Mouse (Mus musculus): ENCODE measurements at regions not wholly inside any gene's neighbourhood (a gene's known extent, or its start where the extent isn't known, plus 50 kb on each side); places are given as distances from the start of the nearest gene placed in this dataset.

DNA sequence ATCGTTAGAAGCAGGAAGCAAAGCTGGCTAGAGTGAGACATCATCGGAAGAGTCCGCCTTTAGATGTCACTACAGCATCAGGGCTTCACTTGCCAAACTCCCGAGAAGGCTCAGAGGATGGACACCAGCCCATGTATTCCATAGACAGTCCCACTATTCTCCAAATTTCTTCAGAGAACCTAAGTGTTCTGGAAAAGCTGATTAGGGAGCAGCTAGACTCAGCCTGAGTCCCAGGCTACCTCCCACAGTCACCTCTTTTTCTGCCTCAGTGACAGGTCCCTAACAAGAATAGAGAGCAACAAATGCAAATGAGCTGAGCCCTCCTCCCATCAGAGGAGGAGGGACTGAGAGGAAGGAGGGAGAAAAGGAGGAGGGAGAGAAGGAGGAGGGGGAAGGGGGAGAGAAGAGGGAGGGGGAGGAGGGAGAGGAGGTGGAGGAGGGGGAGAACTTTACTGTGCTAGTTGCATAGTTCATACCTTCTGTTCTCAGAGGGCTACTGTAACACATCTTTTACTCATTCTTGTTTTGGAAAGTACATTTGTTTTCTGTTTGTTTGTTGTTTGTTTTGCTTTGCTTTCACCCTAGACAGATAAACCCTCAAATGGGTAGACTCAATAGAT, 465.8 kb downstream of the Tmem182 start:
- DNase-seq (ENCODE audit: low read depth) = peak; percentile 92
- no peak for TF ChIP-seq POLR2A (IDR thresholded peaks at IDR 0.05; ENCODE audit: borderline replicate concordance, extremely low read depth, insufficient read depth, insufficient read length, poor library complexity, severe bottlenecking)
- TF ChIP-seq CTCF (IDR thresholded peaks at IDR 0.05; ENCODE audit: borderline replicate concordance, extremely low read depth, insufficient read depth, insufficient read length) = peak; percentile 54; the same call in 1 of the 2 replicates

DNA sequence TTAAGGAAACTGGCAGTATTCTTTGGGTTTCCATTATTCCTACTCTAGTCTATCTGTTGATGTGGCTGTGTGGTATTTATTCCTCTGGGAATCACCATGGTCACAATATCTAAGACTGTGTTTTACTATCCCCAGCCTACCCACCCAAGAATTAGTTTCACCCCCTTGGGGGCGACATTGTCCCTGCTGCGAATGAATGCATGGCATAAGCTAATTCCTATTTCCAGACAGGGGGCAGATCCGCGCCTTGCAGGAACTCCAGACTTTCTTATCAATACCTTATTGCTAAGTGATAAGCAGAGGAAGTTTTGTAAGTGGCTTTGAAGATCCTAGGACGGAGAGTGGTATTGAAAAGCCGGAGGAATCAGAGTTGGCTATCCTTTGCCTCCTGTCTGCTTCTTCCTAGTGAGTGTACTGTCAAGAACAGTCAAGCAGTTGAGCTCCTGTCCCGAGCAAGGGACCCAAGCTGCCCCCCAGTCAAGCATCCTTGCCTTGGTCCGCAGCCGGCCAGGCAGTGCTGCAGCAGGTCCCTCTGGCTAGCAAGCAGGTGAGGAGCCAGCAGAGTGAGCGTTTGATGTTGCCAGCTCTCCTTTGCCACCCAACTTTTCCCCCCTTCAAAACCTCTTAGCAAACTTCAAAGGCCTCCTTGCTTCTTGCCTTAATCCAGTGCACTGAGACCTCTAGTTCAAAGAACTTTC, 469.3 kb downstream of the Tmem182 start:
- TF ChIP-seq CTCF (IDR thresholded peaks at IDR 0.05; ENCODE audit: borderline replicate concordance, extremely low read depth, insufficient read depth, insufficient read length) = peak; percentile 47; the same call in 1 of the 2 replicates
- TF ChIP-seq POLR2A (IDR thresholded peaks at IDR 0.05; ENCODE audit: borderline replicate concordance, extremely low read depth, insufficient read depth, insufficient read length, poor library complexity, severe bottlenecking) = no peak
- DNase-seq (ENCODE audit: low read depth) = peak; percentile 84

DNA sequence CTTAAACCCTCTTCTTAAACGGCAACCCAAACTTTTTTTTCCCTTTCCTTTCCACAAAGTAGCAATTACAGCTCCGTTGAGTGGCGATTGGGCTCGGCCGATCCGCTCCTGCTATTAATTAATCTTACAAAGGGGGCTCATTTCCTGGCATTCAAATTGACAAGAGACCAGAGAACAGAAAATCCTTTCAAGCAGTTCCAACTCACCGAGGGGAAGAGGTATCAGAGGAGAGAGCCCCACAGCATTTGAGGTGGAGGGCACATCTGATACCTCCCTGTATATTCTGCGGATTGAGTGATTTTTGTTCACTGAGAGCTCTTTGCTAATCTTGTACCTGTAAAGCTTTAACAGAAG, 469.8 kb downstream of the Tmem182 start:
- TF ChIP-seq CTCF (IDR thresholded peaks at IDR 0.05; ENCODE audit: borderline replicate concordance, extremely low read depth, insufficient read depth, insufficient read length) = no peak
- TF ChIP-seq POLR2A (IDR thresholded peaks at IDR 0.05; ENCODE audit: borderline replicate concordance, extremely low read depth, insufficient read depth, insufficient read length, poor library complexity, severe bottlenecking) = no peak
- peak; percentile 93 for DNase-seq (ENCODE audit: low read depth)

DNA sequence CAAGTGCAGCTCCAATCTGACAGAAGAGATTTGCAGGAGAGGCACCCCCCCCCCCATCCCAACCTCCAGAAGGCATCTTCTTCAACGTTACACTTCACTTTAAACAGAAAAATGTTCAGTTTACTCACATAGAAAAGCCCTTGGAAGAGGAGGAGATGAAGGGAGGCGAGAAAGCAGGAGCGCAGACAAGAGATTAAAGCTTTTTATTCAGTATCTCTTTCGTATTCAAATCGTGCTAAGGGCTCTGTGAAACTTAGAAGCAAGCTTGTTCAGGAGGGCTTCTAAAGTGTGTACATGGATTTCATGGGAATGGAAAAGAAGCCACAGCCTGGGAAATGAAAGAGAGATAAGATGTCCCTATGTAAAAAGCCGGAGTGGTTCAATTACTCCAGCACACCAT, 470.2 kb downstream of the Tmem182 start:
- DNase-seq (ENCODE audit: low read depth) = peak; percentile 78
- TF ChIP-seq POLR2A (IDR thresholded peaks at IDR 0.05; ENCODE audit: borderline replicate concordance, extremely low read depth, insufficient read depth, insufficient read length, poor library complexity, severe bottlenecking) = no peak

DNA sequence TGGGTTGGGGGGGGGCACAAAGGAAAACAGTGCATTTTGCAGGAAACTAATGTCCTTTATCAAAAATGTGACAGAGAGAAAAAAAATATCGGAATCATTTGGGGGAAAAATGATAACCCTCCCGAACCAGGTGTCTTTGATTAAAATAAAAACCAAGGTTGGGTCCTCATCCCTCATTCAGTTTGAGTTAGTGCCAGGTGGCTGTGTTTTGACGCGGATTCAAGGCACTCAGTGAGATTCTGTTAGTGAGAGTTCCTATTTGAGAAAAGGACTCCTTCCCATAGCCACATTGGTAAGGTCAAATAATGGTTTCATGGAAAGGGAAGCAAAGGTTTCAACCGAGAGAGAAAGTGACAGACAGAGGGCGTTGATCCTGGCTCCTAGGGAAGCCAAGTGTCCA, 470.9 kb downstream of the Tmem182 start:
- DNase-seq (ENCODE audit: low read depth) = no peak
- TF ChIP-seq POLR2A (IDR thresholded peaks at IDR 0.05; ENCODE audit: borderline replicate concordance, extremely low read depth, insufficient read depth, insufficient read length, poor library complexity, severe bottlenecking) (no peak), CTCF (IDR thresholded peaks at IDR 0.05; ENCODE audit: borderline replicate concordance, extremely low read depth, insufficient read depth, insufficient read length) (no peak)

DNA sequence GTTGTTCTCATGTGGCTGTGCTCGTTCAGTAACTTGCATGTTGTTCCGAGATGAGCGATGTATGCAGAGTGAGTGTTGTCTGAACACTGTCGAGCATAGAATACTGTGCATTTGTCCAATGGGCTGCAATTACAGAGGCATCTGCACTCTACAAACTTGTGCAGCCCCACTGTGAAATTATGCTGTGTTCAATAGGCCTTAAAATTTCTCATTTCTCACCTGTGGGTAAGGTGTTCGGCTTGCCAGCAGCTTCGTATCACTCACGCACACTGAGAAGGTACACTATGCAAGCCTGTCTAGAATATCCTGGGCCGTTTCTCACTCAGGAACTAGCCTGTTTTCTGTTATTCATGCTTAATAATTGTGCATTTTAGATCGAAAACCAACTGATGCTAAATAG, 479.8 kb downstream of the Tmem182 start:
- no peak for TF ChIP-seq CTCF (IDR thresholded peaks at IDR 0.05; ENCODE audit: borderline replicate concordance, extremely low read depth, insufficient read depth, insufficient read length)

DNA sequence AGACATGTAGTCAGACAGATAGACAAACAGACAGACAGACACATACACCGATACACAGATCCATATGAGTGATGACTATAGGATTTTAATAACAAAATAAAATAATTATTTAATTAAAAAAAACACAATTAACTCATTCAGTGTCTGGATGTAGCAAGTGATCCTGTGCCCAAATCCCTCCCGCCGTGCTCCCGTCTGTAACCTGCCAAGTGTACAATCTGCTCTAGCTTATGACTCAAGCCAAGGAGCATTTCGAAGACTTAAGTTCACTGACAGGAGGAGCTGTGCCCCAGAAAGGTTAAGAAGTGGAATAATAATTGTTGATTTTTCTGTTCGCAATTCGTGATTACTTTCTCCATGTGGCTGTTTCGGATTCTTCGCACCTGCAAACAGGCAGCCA, 480.8 kb downstream of the Tmem182 start:
- peak; percentile 62 for DNase-seq (ENCODE audit: low read depth)
- TF ChIP-seq CTCF (IDR thresholded peaks at IDR 0.05; ENCODE audit: borderline replicate concordance, extremely low read depth, insufficient read depth, insufficient read length) (no peak), POLR2A (IDR thresholded peaks at IDR 0.05; ENCODE audit: borderline replicate concordance, extremely low read depth, insufficient read depth, insufficient read length, poor library complexity, severe bottlenecking) (no peak)

More for the DNA sequence above, 479.8 kb downstream of the Tmem182 start:
- no peak for DNase-seq (ENCODE audit: low read depth)

DNA sequence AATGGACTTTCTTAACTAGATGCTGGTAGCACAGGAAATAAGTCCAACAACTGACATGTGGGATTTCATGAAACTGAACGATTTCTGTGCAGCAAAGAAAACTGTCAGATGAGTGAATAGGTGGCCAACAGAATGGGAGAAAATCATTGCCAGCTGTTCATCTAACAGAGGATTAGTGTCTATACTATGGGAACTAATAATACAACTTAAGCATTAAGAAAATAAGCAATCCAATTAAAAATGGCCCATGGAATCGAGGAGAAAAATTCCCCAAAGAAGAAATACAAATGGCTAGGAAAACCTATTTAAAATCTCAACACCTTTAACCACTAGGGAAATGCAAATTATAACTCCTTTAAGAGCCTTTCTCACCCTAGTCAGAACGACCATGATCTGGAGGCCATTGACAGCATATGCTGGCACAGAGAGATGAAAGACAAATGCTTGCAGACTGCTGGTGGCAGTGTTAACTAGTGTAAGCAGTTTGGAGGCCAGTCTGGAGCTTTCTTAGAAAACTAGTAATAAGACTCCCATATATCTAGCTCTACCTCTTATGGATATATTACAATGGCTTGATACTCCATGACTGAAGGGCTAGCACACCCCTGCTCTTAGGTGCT, 521.6 kb downstream of the Tmem182 start:
- no peak; the same call in 1 of the 2 replicates for TF ChIP-seq CTCF (IDR thresholded peaks at IDR 0.05; ENCODE audit: borderline replicate concordance, extremely low read depth, insufficient read depth, insufficient read length)
- no peak for TF ChIP-seq POLR2A (IDR thresholded peaks at IDR 0.05; ENCODE audit: borderline replicate concordance, extremely low read depth, insufficient read depth, insufficient read length, poor library complexity, severe bottlenecking)
- DNase-seq (ENCODE audit: low read depth) = peak; percentile 92

DNA sequence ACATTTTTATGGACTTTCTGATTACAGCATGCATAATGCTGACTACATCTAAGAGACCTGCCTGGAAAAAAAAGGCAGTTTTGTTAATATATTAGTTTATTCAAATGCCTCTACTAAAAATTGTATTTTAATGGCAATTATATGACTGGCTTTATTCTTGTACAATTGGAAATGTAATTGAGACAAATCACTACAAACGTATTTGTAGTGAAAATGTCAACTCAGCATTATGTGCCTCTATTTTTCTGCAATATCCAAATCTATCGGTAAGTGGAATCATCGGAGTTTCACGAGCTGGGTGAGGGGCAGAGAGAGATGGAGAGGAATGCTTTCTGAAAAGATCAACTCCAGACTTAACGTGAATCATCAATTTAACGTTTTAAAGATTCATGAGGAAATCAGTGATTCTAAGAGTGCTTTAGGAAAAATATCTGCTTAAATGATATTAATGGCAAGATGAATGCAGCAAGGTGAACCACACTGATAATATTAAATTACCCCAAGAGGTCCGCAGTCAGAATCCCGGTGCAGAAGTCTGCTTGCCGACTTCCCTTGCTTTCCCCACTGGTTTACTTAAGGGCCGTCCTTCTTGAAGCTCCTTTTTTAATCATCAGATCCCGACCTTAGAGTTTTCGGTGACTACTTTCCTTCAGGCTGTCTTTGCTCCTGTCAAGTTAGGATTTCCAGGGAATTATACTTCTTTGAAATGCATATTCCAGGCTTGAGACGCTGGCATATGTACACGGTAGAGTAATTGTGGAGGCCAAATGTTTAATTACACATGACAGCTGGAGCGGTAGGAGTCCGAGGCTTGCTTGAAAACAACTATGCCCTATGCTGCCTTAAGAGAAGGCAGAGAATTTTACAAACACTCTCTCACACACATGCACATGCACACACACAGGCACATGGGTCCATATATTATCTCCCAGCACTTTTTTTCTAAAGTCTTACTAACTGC, 544.7 kb downstream of the Tmem182 start:
- TF ChIP-seq POLR2A (IDR thresholded peaks at IDR 0.05; ENCODE audit: borderline replicate concordance, extremely low read depth, insufficient read depth, insufficient read length, poor library complexity, severe bottlenecking) (no peak), CTCF (IDR thresholded peaks at IDR 0.05; ENCODE audit: borderline replicate concordance, extremely low read depth, insufficient read depth, insufficient read length) (no peak)
- DNase-seq (ENCODE audit: low read depth) = peak; percentile 78

DNA sequence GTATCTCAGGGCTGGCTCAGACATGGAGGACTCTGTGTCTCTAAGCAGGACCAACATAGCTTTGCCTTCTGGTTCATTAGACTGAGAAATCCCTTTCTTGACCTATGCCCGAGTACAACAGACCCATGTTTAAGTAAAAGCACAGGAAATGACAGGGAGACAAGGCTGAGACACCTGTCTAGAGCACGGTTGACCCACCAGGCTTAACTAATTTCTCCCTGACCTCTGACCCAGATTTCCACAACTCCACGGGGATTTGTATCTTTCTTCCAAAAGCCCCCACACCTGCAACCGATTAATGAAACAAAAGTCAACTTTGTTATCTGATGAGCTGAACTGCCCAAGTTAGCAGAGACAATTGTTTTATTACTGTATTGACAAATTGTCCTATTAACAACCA, 553.7 kb downstream of the Tmem182 start:
- TF ChIP-seq CTCF (IDR thresholded peaks at IDR 0.05; ENCODE audit: borderline replicate concordance, extremely low read depth, insufficient read depth, insufficient read length) (no peak), POLR2A (IDR thresholded peaks at IDR 0.05; ENCODE audit: borderline replicate concordance, extremely low read depth, insufficient read depth, insufficient read length, poor library complexity, severe bottlenecking) (no peak)
- no peak for DNase-seq (ENCODE audit: low read depth)

DNA sequence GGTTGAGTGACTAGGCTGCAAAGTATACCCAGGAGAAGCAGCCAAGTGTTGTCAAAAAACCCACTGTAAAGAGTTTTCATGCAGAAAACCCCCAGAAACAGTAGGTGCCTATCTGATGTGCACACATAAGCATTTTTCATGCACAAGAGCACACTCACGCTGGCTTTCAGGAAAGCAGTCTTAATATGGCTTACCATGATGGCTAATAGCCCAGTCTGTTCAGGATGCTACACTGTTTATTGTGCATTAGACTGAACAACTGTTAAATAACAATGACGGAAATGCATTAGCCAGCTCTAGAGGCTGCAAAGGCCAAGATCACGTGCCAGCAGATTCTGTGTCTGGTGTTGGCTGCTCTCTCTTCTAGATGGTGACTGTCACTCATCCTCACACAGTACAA, 556.1 kb downstream of the Tmem182 start:
- TF ChIP-seq POLR2A (IDR thresholded peaks at IDR 0.05; ENCODE audit: borderline replicate concordance, extremely low read depth, insufficient read depth, insufficient read length, poor library complexity, severe bottlenecking) (no peak), CTCF (IDR thresholded peaks at IDR 0.05; ENCODE audit: borderline replicate concordance, extremely low read depth, insufficient read depth, insufficient read length) (no peak)
- peak; percentile 69 for DNase-seq (ENCODE audit: low read depth)
